Mouse (Mus musculus): ENCODE results near the gene Gapvd1.
A peak's percentile ranks its signal among the peaks of the same experiment; 100 is the strongest.

Gene Gapvd1

GRCm38 (mm10) chr2:34708675-34709074 is 46.4 kb downstream of the Gapvd1 start:
- no peak for DNase-seq

- DNase-seq = no peak
Measured at GRCm38 (mm10) chr2:34696592-34696991, 58.4 kb downstream of the Gapvd1 start.

- DNase-seq = no peak
Measured at GRCm38 (mm10) chr2:34692861-34693260, 62.2 kb downstream of the Gapvd1 start.

GRCm38 (mm10) chr2:34684076-34684870 is 70.8 kb downstream of the Gapvd1 start:
- no peak for DNase-seq

- DNase-seq = no peak
Measured at GRCm38 (mm10) chr2:34677976-34678375, 77.1 kb downstream of the Gapvd1 start.

- DNase-seq = no peak
Measured at GRCm38 (mm10) chr2:34677061-34677460, 78.0 kb downstream of the Gapvd1 start.

- peak; percentile 12 for DNase-seq
Measured at GRCm38 (mm10) chr2:34673846-34674245, 81.2 kb downstream of the Gapvd1 start.

GRCm38 (mm10) chr2:34671385-34672026 is 83.5 kb downstream of the Gapvd1 start:
- DNase-seq = peak; percentile 71

GRCm38 (mm10) chr2:34670470-34670869 is 84.6 kb downstream of the Gapvd1 start:
- DNase-seq = no peak

GRCm38 (mm10) chr2:34669203-34669746 is 85.8 kb downstream of the Gapvd1 start:
- DNase-seq = no peak

GRCm38 (mm10) chr2:34668440-34669191 is 86.4 kb downstream of the Gapvd1 start:
- no peak for DNase-seq

GRCm38 (mm10) chr2:34667820-34668219 is 87.2 kb downstream of the Gapvd1 start:
- no peak for DNase-seq

GRCm38 (mm10) chr2:34647410-34647809 is 107.6 kb downstream of the Gapvd1 start:
- peak; percentile 47 for DNase-seq

- DNase-seq = no peak
Measured at GRCm38 (mm10) chr2:34646541-34646865, 108.5 kb downstream of the Gapvd1 start.

- DNase-seq = peak; percentile 86
Measured at GRCm38 (mm10) chr2:34645851-34646540, 109.0 kb downstream of the Gapvd1 start.

GRCm38 (mm10) chr2:34644571-34645526 is 110.2 kb downstream of the Gapvd1 start:
- no peak for DNase-seq

GRCm38 (mm10) chr2:34642351-34642750 is 112.7 kb downstream of the Gapvd1 start:
- no peak for DNase-seq

- no peak for DNase-seq
Measured at GRCm38 (mm10) chr2:34639725-34640124, 115.3 kb downstream of the Gapvd1 start.

- DNase-seq = peak; percentile 95
Measured at GRCm38 (mm10) chr2:34638955-34639650, 115.9 kb downstream of the Gapvd1 start.

- DNase-seq = no peak
Measured at GRCm38 (mm10) chr2:34635249-34636165, 119.5 kb downstream of the Gapvd1 start.
